Mouse (Mus musculus) c-Kit-negative CD71-positive TER-119-positive erythroid progenitor cells, embryonic 14.5 days (primary cell): Measurements from ENCODE around the gene Dnajc4.

Experiments
- DNase-seq: peaks from one replicate; pipeline ENCODE4 v3.0.0-alpha.2; 2013; ENCODE audit warnings: low read depth, low spot score

Gene Dnajc4

GRCm38 (mm10) chr19:6992011-6992858 is at the start of gene Dnajc4:
Gene Dnajc4 (minus strand): TSS chr19:6992572.
- DNase-seq = peak; percentile 96

GRCm38 (mm10) chr19:7041171-7041570 is 48.8 kb upstream of the Dnajc4 start:
- DNase-seq = no peak

- peak; percentile 36 for DNase-seq
Measured at GRCm38 (mm10) chr19:7040637-7041130, 48.3 kb upstream of the Dnajc4 start.

DNA sequence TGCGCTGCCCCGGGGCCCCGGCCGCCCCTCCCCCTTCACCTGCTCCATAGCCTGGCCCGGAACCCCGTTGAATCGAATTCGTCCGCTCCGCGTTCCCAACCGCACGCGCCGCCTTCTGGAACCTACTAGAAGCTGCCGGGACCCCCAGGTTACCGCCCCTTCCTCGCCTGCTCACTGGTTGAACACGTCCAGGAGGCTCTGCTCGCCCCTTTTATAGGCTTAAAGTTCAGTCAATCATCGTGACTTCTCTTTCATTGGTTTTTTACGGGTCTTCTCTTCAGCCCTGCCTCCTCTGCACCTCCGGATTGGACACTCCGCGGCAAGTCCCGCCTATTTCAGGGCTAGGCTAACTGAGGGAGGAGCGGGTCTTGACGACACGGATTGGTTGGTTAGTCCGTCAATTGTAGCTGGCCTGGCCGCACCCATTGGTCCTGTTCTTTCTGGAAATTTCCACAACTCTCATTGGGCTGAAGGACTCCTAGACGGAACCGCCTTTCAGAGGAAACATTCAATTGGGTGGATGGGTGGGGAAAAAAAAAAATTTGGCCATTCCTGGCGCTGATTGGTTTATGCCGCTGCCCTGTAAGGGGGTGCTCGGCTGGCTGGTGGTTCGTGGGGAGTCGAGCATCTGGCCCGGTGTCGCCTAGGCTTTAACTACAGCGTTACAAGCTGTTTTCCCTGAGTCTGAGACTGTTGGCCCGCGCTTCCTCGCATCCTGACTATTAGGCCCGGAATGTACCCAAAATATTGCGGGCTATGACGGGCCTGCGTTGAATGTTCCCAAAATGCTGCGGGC is 47.7 kb upstream of the Dnajc4 start, which contains the start of gene Stip1:
Gene Stip1 (minus strand): TSS at position 127 of the 796 bp plus-strand sequence.
- peak; percentile 100 for DNase-seq

- DNase-seq = peak; percentile 40
Measured at GRCm38 (mm10) chr19:7039088-7039720, 46.8 kb upstream of the Dnajc4 start.

- DNase-seq = no peak
Measured at GRCm38 (mm10) chr19:7034006-7034405, 41.6 kb upstream of the Dnajc4 start.

DNA sequence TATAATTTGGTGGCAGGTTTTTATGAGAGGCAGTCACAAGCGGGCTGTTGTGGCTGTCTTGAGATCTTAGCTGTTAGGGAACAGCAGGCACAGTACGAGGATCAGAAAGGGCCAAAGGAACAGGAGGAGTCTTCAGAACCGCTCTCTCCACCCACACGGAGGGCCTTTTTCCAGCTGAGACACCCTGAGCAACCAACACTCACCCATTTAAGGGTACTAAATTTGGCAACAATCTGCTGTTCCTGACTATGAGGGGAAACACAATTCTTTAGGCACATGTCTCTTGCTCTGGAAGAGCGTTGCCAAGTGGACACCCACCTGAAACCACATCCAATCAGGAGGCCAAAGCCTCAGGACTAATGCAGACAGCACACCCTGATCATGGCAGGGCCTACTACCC is 37.2 kb upstream of the Dnajc4 start:
- no peak for DNase-seq

DNA sequence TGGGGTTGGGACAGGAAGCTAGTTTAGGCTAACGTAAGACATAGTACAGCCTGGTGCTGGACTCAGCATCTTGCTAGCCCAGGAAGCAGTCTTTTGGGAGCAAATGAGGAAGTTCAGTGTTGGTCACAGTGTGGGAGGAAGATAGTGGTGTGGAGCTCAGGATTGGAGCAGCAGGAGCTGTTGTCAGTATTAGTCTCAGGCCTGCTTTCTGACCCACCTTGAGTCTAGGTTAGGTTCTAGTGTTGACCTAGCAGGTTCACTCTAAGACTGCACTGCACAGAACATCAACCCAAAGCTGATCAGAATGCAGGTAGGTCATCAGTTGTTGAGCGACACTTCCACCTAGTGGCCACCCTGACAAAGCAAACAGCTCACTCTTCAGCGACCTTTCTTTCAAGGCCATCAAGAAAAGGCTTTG is 27.9 kb upstream of the Dnajc4 start:
- peak; percentile 44 for DNase-seq

GRCm38 (mm10) chr19:7019191-7019590 is 26.8 kb upstream of the Dnajc4 start, which contains the start of gene Fermt3:
Gene Fermt3 (minus strand): TSS chr19:7019469.
- DNase-seq = peak; percentile 55

DNA sequence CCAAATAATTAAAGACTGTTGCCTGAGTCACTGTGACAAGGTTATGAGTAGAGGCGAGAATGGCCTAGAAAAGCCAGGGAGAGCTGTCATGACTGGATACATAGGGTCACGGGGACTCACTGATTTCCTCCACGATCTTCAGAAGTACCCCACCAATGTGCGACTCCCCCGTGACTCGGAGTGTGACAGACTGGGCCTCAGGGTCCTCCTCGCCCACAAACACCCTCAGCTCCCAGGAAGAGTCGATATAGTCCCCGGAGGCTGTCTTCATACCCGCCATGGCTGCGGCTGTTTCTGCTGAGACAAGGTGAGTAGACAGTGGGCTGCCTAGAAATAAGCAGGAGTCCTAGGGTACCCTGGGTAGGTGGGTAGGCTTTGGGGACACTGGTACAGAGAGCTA is 26.2 kb upstream of the Dnajc4 start:
- DNase-seq = no peak

GRCm38 (mm10) chr19:7017541-7018457 is 25.4 kb upstream of the Dnajc4 start:
- DNase-seq = peak; percentile 61

DNA sequence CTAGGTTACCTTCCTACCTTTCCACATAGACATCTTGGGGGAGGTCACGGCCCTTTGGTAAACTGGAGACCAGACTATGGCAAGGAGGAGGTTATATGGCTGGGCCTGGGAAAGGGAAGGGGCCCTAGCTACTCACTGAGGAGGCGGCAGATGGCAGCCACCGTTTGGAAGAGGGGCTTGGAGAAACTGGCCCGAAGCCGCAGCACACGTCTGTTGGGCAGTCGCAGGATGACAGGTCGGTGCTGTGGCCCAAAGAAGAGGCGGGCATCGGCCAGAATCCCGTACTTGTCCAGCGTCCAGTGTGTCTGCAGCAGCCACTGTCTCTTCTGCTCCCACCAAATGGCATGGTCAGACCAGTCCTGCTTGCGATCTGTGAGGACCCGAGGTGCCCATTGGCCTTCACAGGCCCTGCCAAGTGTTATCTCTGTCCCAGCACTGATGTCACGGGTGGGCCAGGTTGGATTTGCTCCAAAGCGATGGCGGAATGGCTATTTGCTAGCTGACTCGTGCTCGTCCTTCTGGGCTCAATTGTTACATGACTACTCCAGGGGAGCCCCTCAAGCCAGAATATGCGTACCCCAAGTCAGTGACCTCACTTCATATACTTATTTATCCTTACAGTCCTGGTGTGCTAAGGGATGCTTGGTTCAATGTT is 22.2 kb upstream of the Dnajc4 start:
- DNase-seq = no peak

DNA sequence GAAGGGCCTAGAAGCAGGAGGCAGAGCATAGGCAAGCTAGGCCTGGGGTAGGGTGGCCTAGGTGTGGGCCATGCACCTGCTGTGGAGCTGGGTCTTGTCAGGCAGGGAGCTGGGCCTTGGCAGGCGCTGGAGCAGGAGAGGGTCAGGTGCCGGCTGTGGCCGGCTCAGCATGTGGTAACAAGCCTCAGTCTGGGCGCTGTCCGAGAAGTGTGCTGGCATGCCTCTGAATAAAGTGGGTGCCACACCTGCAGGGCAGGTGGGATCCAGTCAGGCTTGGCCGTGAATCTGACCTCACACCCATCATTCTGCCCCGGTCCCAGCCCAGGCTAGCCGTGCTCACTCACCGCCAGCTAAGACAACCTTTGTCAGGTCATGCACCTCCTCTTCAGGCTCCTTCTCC is 21.6 kb upstream of the Dnajc4 start:
- DNase-seq = no peak

DNA sequence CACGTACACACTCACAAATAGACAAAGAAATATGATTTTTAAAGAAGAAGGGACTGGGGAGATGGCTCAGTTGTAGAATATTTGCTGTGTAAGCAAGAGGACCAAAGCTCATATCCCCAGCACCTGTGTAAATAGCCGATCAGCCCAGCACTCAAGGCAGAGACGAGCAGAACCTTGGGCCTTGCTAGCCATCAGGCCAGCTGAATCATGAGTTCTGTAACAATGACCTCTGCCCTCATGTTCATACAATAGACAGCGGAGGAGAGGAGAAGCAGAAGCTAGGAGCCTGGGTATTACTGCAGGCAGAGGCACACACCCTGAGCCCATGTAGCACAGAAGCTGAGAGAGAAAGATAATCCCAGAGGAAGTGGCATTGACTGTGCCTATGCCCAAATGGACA is 20.1 kb upstream of the Dnajc4 start:
- no peak for DNase-seq

DNA sequence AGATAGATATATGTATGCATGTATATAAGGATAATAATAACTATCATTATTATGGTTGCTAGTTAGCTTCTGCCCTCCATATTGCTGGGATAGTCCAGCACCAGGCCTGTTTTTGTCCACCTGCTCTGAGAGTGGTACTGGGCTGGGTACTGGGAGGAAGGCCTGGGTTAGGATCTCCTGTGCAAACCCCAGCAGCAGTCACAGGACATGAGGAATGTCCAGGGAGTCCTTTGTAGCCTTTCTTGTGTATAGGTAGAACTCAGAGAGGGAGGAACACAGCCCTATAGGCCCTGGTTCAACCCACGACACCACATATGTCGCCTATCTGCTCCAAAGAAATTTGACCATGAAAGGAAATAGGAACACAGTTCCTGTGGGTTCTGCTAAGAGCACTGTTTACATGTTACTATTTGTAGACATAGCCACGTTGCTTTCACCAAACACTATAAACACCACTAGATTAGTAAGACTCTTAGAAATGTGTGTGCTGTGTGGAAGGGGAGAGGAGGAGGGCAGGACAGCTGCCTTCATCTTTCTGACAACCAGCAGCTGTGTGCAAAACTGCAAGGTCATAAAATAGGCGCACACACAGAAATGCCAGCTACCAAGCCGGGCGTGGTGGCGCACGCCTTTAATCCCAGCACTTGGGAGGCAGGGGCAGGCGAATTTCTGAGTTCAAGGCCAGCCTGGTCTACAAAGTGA is 14.7 kb upstream of the Dnajc4 start:
- no peak for DNase-seq

DNA sequence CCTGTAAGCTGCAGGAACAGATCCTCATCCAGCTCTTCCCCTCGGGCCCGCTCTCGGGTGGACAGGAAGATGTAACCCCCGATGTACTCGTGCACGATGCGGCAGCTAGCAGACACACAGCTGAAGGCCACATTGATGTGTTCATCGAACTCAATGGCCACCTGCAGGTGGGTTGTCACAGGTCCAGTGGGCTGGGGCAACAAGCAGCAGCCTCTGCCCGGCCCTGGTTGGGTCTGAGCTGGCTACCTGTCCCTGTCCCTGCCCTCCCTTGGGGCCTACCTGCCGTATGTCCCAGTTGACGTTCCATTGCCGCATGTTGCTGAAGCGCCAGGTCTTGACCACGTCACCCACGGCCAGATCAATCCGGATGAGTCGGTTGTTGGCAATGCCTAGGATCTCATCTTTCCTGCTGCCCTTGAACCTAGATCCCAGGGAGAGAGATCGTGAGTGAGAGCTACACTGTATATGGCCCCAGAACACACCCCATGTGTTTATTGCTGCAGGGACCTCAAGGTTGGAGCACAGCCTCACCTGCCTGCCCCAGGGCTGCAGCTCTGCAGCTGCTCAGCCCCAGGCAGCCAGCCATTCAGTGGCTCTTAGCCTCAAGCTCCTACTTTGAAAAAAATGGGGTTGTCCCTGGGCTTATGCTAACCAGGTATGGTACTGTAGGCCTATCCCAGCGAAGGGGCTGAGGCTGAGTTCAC is 7.1 kb upstream of the Dnajc4 start:
- DNase-seq = no peak

- no peak for DNase-seq
Measured at GRCm38 (mm10) chr19:6997721-6998290, 5.4 kb upstream of the Dnajc4 start.

DNA sequence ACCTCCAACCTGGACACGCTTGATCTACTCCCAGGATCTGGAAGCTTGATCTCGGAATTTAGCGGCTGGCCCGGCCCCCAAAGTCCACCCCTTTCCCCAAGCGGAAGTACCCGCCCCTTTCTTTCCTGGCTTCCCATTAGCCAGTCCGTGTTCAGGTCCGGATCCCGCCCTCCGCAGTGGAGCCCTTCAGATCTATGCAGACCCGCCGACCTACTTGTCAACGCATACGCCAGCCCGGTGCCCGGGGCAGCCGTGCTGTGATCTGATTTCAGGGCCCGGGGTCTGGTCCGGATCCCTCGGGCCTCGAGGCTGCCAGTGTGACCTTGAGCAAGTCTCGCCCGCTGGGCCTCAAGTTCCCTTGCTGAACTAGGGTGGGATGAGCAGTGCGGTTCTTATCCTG is 3.6 kb upstream of the Dnajc4 start, which contains the start of the genes Nudt22 and Trpt1:
Gene Nudt22 (minus strand): TSS at position 112 of the 400 bp plus-strand sequence.
Gene Trpt1 (plus strand): TSS at position 126 of the 400 bp plus-strand sequence.
- peak; percentile 68 for DNase-seq
